Mouse (Mus musculus): ENCODE data around the gene Hoxa13. TPM values are rescaled to one million over a fixed set of nuclear protein-coding genes. Genes with fewer than 3 reads are reported as not detected.

The Hoxa13 gene
- polyA plus RNA-seq, 1 experiment from 2014 or later: not detected

DNA sequence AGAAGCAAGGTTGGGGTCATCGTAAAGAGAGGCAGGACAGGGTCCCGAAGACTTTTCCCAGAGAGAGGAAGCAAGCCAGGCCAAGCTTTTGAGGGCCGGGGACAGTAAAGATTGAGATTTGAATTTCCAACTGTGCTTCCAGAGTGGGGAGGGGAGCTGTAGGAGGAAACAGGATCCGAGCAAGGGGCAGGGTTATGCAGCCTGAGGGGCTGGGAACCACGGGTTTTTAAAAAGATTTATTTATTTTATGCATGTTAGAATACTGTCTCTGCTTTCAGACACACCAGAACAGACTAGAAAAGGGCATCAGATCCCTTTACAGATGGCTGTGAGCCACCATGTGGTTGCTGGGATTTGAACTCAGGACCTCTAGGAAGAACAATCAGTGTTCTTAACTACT, 16.2 kb upstream of the Hoxa13 start:
- Histone ChIP-seq H3K27ac (no peak overlapping the region), H3K27me3 (ENCODE audit: insufficient read depth, poor library complexity, severe bottlenecking) (peaks cover 76% of the 10 kb centered on the region), H3K4me3 (no peak overlapping the region), H3K9me3 (no peaks in the 10 kb centered on the region), H3K36me3 (no peaks in the 10 kb centered on the region), H3K4me1 (peaks cover 16% of the 10 kb centered on the region)
- WGBS: 5% methylated on average over 5 of the region's 5 CpGs
- DNase-seq (ENCODE audit: low spot score): no peak

DNA sequence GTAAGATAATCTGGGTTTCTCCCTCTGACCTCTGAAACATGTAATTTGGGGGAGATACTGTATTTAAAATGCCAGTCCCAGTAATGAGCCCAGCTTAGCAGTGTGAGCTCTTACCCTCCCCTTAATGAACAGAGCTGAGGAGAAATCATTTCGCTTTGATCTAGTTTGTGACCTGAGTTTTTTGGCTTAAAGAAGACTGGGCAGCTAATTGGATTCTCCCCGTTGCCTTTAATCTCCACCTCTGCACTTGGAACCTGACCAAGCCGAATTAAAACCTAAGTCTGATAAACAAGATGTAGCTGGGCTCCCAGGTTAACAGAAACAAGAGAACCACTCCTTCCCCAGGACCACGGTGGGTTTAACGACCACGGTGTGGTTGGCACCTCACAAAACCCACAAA, 15.7 kb upstream of the Hoxa13 start:
- DNase-seq (ENCODE audit: low spot score): no peak
- no peak overlapping the region for H3K27ac ChIP-seq
- H3K4me1 ChIP-seq: peaks cover 16% of the 10 kb centered on the region
- no peaks in the 10 kb centered on the region for H3K9me3 ChIP-seq
- H3K36me3 ChIP-seq: no peaks in the 10 kb centered on the region
- H3K27me3 ChIP-seq (ENCODE audit: insufficient read depth, poor library complexity, severe bottlenecking): peaks cover 76% of the 10 kb centered on the region
- H3K4me3 ChIP-seq: no peak overlapping the region
- WGBS: 2% methylated on average over 6 of the region's 6 CpGs

DNA sequence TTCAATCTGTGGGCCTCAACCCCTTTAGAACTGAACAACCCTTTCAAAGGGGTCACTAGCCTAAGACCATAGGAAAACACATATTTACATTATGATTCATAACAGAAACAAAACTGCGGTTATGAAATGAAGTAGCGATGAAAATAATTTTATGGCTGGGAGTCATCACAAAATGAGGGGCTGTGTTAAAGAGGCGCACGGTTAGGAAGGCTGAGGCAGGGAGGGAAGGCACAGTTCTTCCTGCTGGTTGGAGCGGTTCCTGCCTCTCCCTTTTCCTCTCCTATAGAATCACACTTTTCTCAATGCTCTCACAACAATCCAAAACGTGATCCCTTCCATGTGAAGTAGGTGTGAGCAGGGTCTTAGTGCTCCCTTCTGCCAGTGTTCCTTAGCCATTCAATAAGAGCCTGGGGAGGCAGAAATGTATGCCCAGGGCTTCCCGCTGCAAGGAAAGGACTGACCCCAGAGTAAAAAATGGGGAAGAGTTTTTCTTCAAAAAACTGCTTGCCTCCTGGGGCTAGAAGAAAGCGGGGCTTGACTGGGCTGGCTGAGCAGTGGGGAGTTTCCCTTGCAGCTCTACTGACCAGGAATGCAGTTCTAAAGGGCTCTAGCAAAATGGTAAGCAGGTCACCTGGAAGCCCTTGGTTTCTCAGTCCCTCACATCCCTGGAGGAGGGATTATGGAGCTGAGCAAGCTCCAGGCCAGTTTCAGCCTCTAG, 15.0 kb upstream of the Hoxa13 start:
- Histone ChIP-seq H3K9me3 (no peaks in the 10 kb centered on the region), H3K27ac (no peak overlapping the region), H3K27me3 (ENCODE audit: insufficient read depth, poor library complexity, severe bottlenecking) (peaks cover 77% of the 10 kb centered on the region), H3K36me3 (no peaks in the 10 kb centered on the region), H3K4me3 (no peak overlapping the region), H3K4me1 (peaks cover 9% of the 10 kb centered on the region; the same call in 1 of the 2 replicates)
- DNase-seq (ENCODE audit: low spot score): no peak
- 17% methylated on average over 8 of the region's 8 CpGs for WGBS

DNA sequence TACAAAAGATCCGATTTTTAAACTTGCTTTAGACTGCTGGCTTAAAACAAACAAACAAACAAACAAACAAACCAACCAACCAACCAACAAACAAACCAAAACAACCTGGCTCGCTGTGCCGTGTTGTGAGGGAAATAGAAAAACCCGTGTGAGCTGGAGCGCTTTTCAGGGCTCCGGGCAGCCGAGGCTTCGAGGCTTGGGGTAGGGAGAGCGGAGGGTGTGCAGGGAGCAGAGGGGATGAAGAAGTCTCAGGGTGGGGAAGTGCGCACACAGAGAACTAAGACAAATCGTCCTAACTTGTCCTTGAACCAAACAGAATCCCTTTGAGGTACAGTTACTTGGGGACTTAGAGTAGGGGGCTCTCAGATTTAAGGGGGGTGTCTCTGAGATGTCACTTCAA, 13.9 kb upstream of the Hoxa13 start:
- Histone ChIP-seq H3K27me3 (ENCODE audit: insufficient read depth, poor library complexity, severe bottlenecking) (peaks cover 85% of the 10 kb centered on the region), H3K27ac (no peak overlapping the region), H3K4me1 (peaks cover 8% of the 10 kb centered on the region; the same call in 1 of the 2 replicates), H3K36me3 (no peaks in the 10 kb centered on the region), H3K9me3 (no peaks in the 10 kb centered on the region), H3K4me3 (no peak overlapping the region)
- 7% methylated on average over 11 of the region's 11 CpGs for WGBS
- DNase-seq (ENCODE audit: low spot score): no peak

DNA sequence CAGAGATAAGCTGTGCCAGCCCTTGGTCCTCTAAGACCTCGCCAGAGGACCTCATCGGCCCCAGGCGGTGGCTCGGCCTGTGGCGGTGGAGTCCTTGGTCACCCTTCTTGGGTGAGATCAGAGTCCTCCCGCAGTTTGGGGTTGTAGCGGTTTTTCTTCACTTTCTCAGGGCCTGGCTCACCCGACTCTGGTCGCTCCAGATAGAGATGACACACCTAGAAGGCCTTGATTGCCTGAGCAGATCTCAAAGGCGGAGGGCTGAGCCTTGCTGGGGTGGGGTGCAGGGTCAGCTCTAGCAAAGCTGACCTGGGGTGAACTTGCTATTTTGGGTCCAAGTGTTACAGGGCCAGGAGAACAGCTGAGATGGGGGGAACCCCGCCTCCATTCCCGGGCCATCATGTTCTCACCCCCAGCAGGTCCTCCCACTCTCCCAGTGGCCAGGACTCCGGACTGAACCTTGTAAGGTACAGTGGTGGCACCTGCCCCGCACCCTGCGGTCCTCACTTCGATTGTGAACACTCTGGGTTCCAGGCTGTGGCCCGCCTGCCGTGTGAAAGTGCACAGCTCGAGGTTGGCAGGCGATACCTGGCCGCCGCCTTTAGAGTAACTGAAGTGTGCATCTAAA, 13.1 kb upstream of the Hoxa13 start:
- peaks cover 93% of the 10 kb centered on the region for H3K27me3 ChIP-seq (ENCODE audit: insufficient read depth, poor library complexity, severe bottlenecking)
- 1% methylated on average over 22 of the region's 22 CpGs for WGBS
- H3K4me3 ChIP-seq: peak overlapping the region; percentile 29
- H3K27ac ChIP-seq: no peak overlapping the region
- no peaks in the 10 kb centered on the region for H3K9me3 ChIP-seq
- no peak for DNase-seq (ENCODE audit: low spot score)
- peaks cover 8% of the 10 kb centered on the region; the same call in 1 of the 2 replicates for H3K4me1 ChIP-seq
- no peaks in the 10 kb centered on the region for H3K36me3 ChIP-seq

DNA sequence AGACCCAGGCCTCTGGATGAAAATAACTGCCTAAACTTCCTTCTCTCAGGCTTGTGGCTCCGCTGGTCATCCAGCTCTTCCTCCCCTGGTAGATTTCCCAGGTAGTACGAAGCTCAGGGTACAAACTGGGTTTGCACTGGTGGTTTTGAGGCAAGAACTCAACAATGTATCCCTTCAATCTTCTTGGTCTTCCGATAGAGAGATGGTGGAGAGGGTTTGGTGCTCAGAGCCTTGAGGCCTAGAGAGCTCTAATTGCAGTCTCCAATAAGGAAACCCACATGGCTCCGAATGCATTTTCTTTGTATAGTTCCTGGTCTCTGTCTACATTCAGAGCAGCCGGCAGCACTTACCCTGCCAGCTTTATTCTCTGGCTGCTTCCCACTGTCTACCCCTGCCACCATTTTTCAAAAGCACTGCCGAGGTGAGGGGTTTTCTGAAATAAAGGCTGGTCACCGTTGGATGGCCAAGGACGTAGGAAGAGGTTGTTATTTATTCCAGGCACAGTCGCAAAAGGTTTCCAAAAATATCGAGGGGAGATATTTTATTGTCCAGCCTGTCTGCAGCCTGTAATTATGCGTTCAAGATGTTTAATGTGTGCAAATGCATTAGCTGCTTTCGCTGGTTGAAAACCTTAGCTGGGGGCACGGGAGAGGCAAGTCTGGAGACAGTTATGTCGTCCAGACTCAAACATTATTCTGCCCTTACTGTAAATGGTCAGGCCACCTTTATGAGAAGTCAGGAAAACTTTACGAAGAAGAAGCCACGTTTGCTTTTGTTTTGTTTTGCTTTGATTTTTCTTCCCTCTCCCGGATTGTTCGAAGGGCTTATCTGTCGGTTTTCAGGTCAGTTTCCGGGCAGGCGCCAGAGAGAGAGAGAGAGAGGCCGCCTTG, 12.3 kb upstream of the Hoxa13 start:
- Histone ChIP-seq H3K9me3 (no peaks in the 10 kb centered on the region), H3K4me1 (peaks cover 8% of the 10 kb centered on the region; the same call in 1 of the 2 replicates), H3K36me3 (no peaks in the 10 kb centered on the region), H3K4me3 (peak overlapping the region; percentile 29), H3K27me3 (ENCODE audit: insufficient read depth, poor library complexity, severe bottlenecking) (peaks cover 99% of the 10 kb centered on the region), H3K27ac (no peak overlapping the region)
- 8% methylated on average over 22 of the region's 22 CpGs for WGBS
- DNase-seq (ENCODE audit: low spot score): peak; percentile 30

DNA sequence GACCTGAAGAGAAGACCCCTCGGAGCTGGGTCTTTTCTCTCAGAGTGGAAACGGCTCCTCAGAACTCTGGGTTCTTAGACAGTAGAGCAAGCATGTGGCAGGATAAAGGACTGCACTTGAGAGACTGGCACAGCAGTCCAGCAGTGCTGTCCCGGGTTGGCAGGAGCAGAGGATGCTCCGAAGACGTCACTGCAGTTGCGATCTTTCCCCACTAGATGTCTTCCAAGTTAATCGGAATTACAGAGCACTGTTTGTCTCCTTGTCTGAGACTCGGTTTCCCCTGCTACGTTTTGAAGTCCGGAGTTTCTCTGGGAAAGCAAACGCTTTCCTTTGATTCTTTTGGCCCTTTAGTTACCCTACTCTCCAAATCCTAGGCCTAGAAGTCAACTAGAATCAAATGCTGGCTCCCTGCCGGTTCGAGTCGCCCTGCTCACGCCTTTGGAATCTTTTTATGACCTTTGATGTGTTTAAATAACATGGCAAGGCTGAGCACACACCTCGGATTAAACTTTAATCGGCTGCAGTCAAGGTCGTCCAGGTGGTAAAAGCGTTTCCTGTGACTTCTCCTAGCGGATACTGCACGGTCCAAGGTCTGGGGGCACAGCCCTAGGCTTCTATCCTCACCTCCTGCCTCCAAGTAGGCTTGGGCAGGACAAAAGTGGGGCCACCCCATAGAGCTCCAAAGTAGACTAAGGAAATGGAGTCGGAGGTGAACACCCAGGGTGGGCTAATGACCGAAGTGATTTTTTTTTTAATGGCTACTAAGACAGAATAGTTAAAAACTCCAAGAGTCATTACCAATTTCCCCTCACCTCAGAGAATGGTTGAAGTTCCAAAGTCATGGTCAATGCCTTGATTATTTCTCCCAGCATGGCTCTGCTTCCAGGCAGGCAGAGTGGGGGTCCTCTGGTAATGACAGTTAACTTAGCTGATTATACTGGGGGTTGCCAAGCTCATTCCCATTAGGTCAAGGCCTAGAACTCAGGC, 10.1 kb upstream of the Hoxa13 start:
- Histone ChIP-seq H3K27me3 (ENCODE audit: insufficient read depth, poor library complexity, severe bottlenecking) (peaks cover 98% of the 10 kb centered on the region), H3K9me3 (no peaks in the 10 kb centered on the region), H3K27ac (no peak overlapping the region), H3K4me3 (no peak overlapping the region), H3K36me3 (no peaks in the 10 kb centered on the region), H3K4me1 (peaks cover 8% of the 10 kb centered on the region; the same call in 1 of the 2 replicates)
- DNase-seq (ENCODE audit: low spot score): peak; percentile 74
- 6% methylated on average over 23 of the region's 23 CpGs for WGBS

DNA sequence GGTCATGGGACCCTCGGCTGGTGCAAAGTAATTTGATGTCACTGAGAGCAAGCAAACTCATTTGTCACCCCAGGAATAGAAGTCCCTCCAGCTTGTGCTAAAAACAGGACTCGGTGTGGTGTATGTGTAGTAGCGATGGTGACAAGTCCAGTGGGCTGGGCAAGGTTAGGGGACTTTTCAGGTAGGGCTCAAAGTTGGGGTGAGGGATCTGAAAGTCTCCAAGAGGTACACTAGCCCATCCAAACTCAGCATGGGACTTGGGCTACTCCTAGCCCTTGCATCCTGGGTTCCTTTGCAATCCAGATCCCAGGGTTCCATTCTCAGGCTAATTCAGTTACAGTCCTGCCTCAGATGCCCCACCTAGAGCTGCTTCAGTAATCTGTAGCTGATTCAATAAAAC, 8.1 kb upstream of the Hoxa13 start:
- WGBS: 4% methylated on average over 3 of the region's 3 CpGs
- H3K4me1 ChIP-seq: peaks cover 3% of the 10 kb centered on the region; the same call in 1 of the 2 replicates
- no peaks in the 10 kb centered on the region for H3K36me3 ChIP-seq
- DNase-seq (ENCODE audit: low spot score): peak; percentile 35
- H3K4me3 ChIP-seq: no peak overlapping the region
- no peak overlapping the region for H3K27ac ChIP-seq
- H3K27me3 ChIP-seq (ENCODE audit: insufficient read depth, poor library complexity, severe bottlenecking): peaks cover 98% of the 10 kb centered on the region
- H3K9me3 ChIP-seq: no peaks in the 10 kb centered on the region

DNA sequence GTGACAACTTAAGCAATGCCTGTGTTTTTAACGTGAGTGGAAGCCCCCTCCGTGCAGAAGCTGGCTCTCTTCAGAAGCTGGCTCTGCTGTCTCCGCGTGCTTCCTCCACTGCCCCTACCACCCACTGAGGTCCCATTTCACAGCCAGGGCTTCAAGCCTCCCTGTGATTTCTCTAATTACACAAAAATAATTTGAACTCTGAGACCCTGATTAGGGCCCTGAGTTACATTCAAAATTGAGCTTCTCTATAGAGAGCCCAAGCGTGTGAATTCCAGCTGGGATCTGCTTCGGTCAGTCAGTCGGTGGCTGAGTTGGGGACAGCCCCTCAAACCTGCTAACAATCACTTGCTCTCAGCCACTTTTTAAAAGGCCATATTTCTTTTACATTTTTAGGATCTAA, 7.7 kb upstream of the Hoxa13 start:
- H3K9me3 ChIP-seq: no peaks in the 10 kb centered on the region
- H3K4me1 ChIP-seq: no peaks in the 10 kb centered on the region
- H3K27me3 ChIP-seq (ENCODE audit: insufficient read depth, poor library complexity, severe bottlenecking): peaks cover 98% of the 10 kb centered on the region
- H3K27ac ChIP-seq: no peak overlapping the region
- WGBS: 2% methylated on average over 7 of the region's 7 CpGs
- DNase-seq (ENCODE audit: low spot score): peak; percentile 69
- H3K4me3 ChIP-seq: no peak overlapping the region
- no peaks in the 10 kb centered on the region for H3K36me3 ChIP-seq

DNA sequence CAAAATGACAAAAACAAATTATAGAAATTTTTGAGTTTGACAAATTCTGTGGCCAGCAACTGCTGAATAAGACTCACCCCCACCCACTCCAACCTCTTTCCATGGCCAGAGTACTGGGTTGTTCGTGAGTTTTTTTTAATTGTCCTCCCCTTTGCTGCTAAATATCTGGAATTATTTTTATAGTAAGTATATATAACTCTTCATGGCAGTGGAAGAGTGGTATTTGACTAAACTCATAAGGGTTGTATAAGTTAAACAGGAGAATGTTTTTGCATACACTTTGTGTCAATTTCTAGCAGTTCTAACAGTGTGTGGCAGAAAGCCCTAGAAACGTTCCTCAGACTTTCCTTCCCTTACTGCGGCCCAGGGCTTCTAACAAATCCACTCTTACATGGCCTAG, 7.0 kb upstream of the Hoxa13 start:
- no peak overlapping the region for H3K4me3 ChIP-seq
- H3K4me1 ChIP-seq: no peaks in the 10 kb centered on the region
- DNase-seq (ENCODE audit: low spot score): no peak
- 5% methylated on average over 3 of the region's 3 CpGs for WGBS
- no peaks in the 10 kb centered on the region for H3K36me3 ChIP-seq
- H3K9me3 ChIP-seq: no peaks in the 10 kb centered on the region
- H3K27ac ChIP-seq: no peak overlapping the region
- H3K27me3 ChIP-seq (ENCODE audit: insufficient read depth, poor library complexity, severe bottlenecking): peaks cover 98% of the 10 kb centered on the region

DNA sequence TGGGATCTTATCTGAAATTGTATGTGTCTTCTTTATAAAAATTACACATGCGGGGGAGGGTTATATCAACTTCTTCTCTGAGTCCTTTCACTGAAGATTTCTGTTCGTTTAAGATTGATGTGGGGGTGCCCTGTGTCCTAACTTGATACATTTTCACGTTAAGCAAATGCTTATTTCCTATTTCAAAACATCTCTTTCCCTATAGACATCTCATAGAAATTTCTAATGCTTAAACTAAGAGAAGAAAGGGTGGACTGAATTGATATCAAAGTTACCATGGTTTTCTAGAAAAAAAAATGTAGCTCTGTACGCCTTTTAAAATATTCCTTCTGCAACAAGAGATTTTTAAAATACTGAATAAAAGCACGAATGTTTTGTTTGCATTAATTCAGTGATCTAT, 6.5 kb upstream of the Hoxa13 start:
- Histone ChIP-seq H3K4me3 (no peak overlapping the region), H3K27ac (no peak overlapping the region), H3K4me1 (no peaks in the 10 kb centered on the region), H3K9me3 (no peaks in the 10 kb centered on the region), H3K27me3 (ENCODE audit: insufficient read depth, poor library complexity, severe bottlenecking) (peaks cover 98% of the 10 kb centered on the region), H3K36me3 (no peaks in the 10 kb centered on the region)
- 17% methylated on average over 5 of the region's 5 CpGs for WGBS
- DNase-seq (ENCODE audit: low spot score): no peak

DNA sequence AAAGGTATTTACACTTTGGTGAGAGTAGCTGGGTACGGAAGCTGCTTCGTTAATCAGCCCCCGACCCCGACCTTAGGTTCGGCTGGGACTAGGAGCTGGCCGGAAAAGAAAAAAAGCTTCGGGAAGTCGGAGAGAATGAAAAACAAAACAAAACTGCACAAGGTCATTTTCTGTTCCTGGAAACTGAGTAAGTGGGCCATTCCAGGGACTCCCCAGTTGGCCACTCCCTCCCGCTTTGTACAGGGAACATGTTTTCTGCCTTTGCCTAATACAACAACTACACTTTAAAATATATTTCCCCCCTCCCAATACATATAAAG, 5.9 kb upstream of the Hoxa13 start:
- Histone ChIP-seq H3K27me3 (ENCODE audit: insufficient read depth, poor library complexity, severe bottlenecking) (peaks cover 99% of the 10 kb centered on the region), H3K4me1 (no peaks in the 10 kb centered on the region), H3K36me3 (no peaks in the 10 kb centered on the region), H3K9me3 (no peaks in the 10 kb centered on the region), H3K27ac (no peak overlapping the region), H3K4me3 (no peak overlapping the region)
- WGBS: 1% methylated on average over 9 of the region's 9 CpGs
- DNase-seq (ENCODE audit: low spot score): no peak

Data from heart, embryonic 10.5 days (tissue).